Mouse (Mus musculus) midbrain, embryonic 13.5 days (tissue): ENCODE results near the gene Rnf11. TPM values are rescaled to one million over a fixed set of nuclear protein-coding genes. Genes with fewer than 3 reads are reported as not detected.

Experiments used
- ATAC-seq: fragments of 200-750 bp; cut with Nextera tagmentation; 2 replicates; pipeline ENCODE4 v1.8.0; 2017; ENCODE audit warnings: mild to moderate bottlenecking, moderate TSS enrichment, moderate library complexity
- H3K27ac ChIP-seq: fragments of 300-500 bp; sonication (generic); 2 replicates; pipeline ENCODE4 v1.5.1; 2015; ENCODE audit warnings: inconsistent platforms, mild to moderate bottlenecking, moderate library complexity
- H3K27me3 ChIP-seq: fragments of 300-500 bp; sonication (generic); 2 replicates; pipeline ENCODE4 v1.6.1; 2015; ENCODE audit warnings: mild to moderate bottlenecking, inconsistent platforms
- H3K36me3 ChIP-seq: fragments of 300-500 bp; sonication (generic); 2 replicates; pipeline ENCODE4 v1.6.1; 2015; ENCODE audit warnings: mild to moderate bottlenecking, inconsistent platforms
- H3K4me1 ChIP-seq: fragments of 300-500 bp; sonication (generic); replicated peaks from 2 replicates; pipeline ENCODE4 v1.6.1; 2015; ENCODE audit warnings: inconsistent platforms
- H3K4me2 ChIP-seq: fragments of 300-500 bp; sonication (generic); replicated peaks from 2 replicates; pipeline ENCODE4 v1.6.1; 2015; ENCODE audit warnings: moderate library complexity, mild to moderate bottlenecking, inconsistent platforms
- H3K4me3 ChIP-seq: fragments of 300-500 bp; sonication (generic); replicated peaks from 2 replicates; pipeline ENCODE4 v1.5.1; 2015; ENCODE audit warnings: mild to moderate bottlenecking, inconsistent platforms
- H3K9ac ChIP-seq: fragments of 300-500 bp; sonication (generic); replicated peaks from 2 replicates; pipeline ENCODE4 v1.6.1; 2015; ENCODE audit warnings: mild to moderate bottlenecking, inconsistent platforms
- H3K9me3 ChIP-seq: fragments of 300-500 bp; sonication (generic); 2 replicates; pipeline ENCODE4 v1.6.1; 2016; ENCODE audit warnings: mild to moderate bottlenecking, inconsistent platforms
- WGBS: fragments of 180-500 bp; shearing (Covaris S2); methylation state at CpG from one replicate; pipeline ENCODE4 v1.1.7; 2015; 5-methylcytosine and 5-hydroxymethylcytosine counted together
- polyA plus RNA-seq: library from polyadenylated mRNA; unstranded; fragments of >200 nt; fragmentation: Nextera tagmentation; extraction: Ambion mirVana; gene quantifications from 2 replicates; pipeline ENCODE4 v1.2.1, GENCODE M21; 2015

Rnf11 gene
- 59.8 and 60.0 TPM in 2 replicates for polyA plus RNA-seq

DNA sequence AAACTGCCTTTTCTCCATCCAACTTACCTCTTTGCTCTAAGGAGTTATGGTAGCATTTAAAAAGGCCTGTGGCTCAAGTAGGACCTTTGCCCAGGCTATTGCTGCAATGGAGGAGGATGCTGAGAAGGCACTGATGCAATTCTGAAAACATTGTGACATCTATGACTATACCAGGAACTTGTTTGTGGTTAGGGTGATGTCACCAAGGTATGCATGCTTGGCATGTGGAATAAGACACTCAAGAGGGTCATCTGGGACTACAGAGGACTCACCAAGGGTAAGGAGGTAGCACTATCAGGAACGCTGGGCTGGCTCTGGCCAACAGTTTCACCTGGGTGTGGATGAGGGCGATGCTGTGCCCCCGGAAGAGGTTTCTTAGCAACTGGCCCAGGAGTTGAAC is at the start of gene Rnf11:
Gene Rnf11 (minus strand): TSS at position 108 of the 400 bp plus-strand sequence.
- no peak for ATAC-seq
- Histone ChIP-seq H3K4me2 (no peak within 1 kb of the TSS), H3K4me3 (no peak within 1 kb of the TSS), H3K36me3 (no peaks in the 10 kb centered on the region), H3K9me3 (no peaks in the 10 kb centered on the region), H3K27me3 (no peaks in the 10 kb centered on the region), H3K9ac (no peak within 1 kb of the TSS), H3K27ac (no peak within 1 kb of the TSS), H3K4me1 (no peaks in the 10 kb centered on the region)
- 88% methylated on average over 3 of the region's 3 CpGs for WGBS

DNA sequence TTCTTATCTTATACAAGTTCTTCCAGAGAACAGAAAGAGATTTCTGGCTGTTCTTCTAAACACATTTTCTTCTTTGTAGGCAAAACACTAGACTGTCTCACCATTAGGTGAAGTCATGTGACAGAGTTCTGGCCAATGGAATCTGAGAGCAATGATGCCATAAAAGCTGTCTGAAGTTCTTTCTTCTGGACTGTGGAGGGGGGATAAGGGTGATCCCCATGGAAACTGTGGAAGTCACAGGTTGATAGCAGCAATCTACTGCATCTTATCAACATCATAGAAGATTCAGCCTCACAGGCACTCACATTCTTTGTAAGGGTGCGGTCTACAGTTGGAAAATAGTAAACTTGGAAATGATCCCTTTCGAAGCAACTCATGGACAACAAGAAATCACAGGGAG is 46.6 kb upstream of the Rnf11 start, which contains the start of gene 4930522H14Rik:
Gene 4930522H14Rik (minus strand): TSS at position 187 of the 400 bp plus-strand sequence.
- H3K4me3 ChIP-seq = no peak within 1 kb of the TSS
- H3K27me3 ChIP-seq = no peaks in the 10 kb centered on the region
- no peak for ATAC-seq
- no peaks in the 10 kb centered on the region for H3K9me3 ChIP-seq
- H3K4me1 ChIP-seq = 0 out of 2 replicates have a peak, but pooled peaks cover 4% of the 10 kb centered on the region
- 94% methylated on average over 2 of the region's 2 CpGs for WGBS
- H3K4me2 ChIP-seq = no peak within 1 kb of the TSS
- H3K9ac ChIP-seq = no peak within 1 kb of the TSS
- H3K27ac ChIP-seq = no peak within 1 kb of the TSS
- H3K36me3 ChIP-seq = no peaks in the 10 kb centered on the region

DNA sequence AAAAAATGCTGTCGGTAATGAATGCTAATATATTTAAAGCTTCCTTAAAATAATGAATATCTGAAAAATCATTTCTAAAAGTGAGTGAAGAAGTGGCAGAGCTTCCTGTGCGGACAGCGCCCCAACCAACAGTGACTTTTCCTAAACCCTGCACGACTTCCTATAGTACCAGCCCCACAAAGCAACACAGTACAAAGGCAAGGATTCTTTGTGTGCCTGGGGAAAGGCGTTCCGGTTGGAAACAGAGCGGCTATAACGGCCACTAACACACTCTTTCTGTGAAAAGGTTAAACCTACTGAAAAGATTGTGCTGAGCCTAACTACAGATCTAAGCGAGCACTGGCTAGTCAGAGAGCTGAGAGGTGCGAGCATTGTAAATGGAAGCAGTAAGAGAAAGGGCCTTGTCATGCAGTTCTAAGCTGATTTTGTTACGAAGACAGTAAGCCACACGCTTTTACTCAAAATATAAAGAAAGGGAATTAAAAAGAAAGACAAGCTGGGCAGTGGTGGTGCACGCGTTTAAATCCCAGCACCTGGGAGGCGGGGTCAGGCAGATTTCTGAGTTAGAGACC is 45.8 kb upstream of the Rnf11 start:
- H3K27me3 ChIP-seq = no peaks in the 10 kb centered on the region
- no peak overlapping the region for H3K9ac ChIP-seq
- H3K36me3 ChIP-seq = no peaks in the 10 kb centered on the region
- 0 out of 2 replicates have a peak, but pooled peaks have one; percentile 45 for ATAC-seq
- no peak overlapping the region for H3K27ac ChIP-seq
- H3K4me2 ChIP-seq = no peak overlapping the region
- H3K4me3 ChIP-seq = no peak overlapping the region
- no peaks in the 10 kb centered on the region for H3K9me3 ChIP-seq
- H3K4me1 ChIP-seq = 0 out of 2 replicates have a peak, but pooled peaks cover 4% of the 10 kb centered on the region
- WGBS = 18% methylated on average over 15 of the region's 15 CpGs

- peak; percentile 14; the same call in 1 of the 2 replicates for ATAC-seq
- H3K9me3 ChIP-seq = no peaks in the 10 kb centered on the region
- no peak overlapping the region for H3K9ac ChIP-seq
- no peak overlapping the region for H3K27ac ChIP-seq
- no peak overlapping the region for H3K4me2 ChIP-seq
- no peak overlapping the region for H3K4me3 ChIP-seq
- H3K36me3 ChIP-seq = no peaks in the 10 kb centered on the region
- 6% methylated on average over 5 of the region's 5 CpGs for WGBS
- H3K4me1 ChIP-seq = no peaks in the 10 kb centered on the region
- H3K27me3 ChIP-seq = no peaks in the 10 kb centered on the region
Measured at GRCm38 (mm10) chr4:109504885-109505284, 20.4 kb upstream of the Rnf11 start.

- no peak overlapping the region for H3K9ac ChIP-seq
- no peaks in the 10 kb centered on the region for H3K36me3 ChIP-seq
- H3K4me2 ChIP-seq = no peak overlapping the region
- H3K9me3 ChIP-seq = no peaks in the 10 kb centered on the region
- H3K4me3 ChIP-seq = no peak overlapping the region
- no peaks in the 10 kb centered on the region for H3K4me1 ChIP-seq
- H3K27me3 ChIP-seq = no peaks in the 10 kb centered on the region
- no peak overlapping the region for H3K27ac ChIP-seq
- WGBS = 87% methylated on average over 11 of the region's 11 CpGs
- no peak for ATAC-seq
Measured at GRCm38 (mm10) chr4:109498476-109498875, 13.9 kb upstream of the Rnf11 start.

DNA sequence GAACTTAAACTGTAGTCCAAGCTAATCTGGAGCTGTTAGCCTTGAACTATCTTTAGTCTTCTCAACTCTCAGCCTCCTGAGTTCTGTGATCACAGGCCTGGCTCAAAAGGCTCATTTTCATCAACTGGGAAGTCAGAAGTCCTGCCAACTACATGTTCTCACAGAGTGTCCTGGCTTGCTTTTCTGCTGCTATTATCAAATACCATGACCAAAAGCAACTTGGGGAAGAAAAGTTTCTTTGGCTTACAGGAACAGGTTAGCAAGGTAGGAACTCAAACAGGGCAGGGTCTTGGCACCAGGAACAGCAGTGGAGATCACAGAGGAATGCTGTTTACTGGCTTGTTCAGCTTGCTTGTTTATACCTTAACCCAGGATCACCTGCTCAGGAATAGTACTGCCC is 9.1 kb upstream of the Rnf11 start:
- H3K36me3 ChIP-seq = no peaks in the 10 kb centered on the region
- no peak for ATAC-seq
- no peak overlapping the region for H3K27ac ChIP-seq
- H3K4me3 ChIP-seq = no peak overlapping the region
- H3K27me3 ChIP-seq = no peaks in the 10 kb centered on the region
- no peak overlapping the region for H3K4me2 ChIP-seq
- H3K4me1 ChIP-seq = no peaks in the 10 kb centered on the region
- H3K9ac ChIP-seq = no peak overlapping the region
- H3K9me3 ChIP-seq = no peaks in the 10 kb centered on the region

DNA sequence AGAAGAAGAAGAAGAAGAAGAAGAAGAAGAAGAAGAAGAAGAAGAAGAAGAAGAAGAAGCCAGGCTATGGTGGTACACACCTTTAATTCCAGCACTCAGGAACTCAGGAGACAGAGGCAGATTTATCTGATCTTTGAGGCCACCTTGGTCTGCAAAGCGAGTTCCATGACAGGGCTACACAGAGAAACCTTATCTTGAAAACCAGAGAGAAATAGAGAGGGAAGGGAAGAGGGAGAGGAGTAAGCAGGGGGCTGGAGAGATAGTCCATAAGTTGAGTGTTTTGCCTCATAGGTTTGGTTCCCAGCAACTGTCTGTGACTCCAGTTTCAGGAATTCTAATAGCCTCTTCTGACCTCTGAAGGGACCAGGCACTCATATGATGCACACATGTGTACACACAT is 4.3 kb upstream of the Rnf11 start:
- ATAC-seq = no peak
- no peaks in the 10 kb centered on the region for H3K27me3 ChIP-seq
- H3K36me3 ChIP-seq = no peaks in the 10 kb centered on the region
- no peak overlapping the region for H3K4me2 ChIP-seq
- H3K4me1 ChIP-seq = no peaks in the 10 kb centered on the region
- H3K9ac ChIP-seq = no peak overlapping the region
- no peak overlapping the region for H3K27ac ChIP-seq
- 83% methylated on average over 1 of the region's 1 CpGs for WGBS
- no peak overlapping the region for H3K4me3 ChIP-seq
- H3K9me3 ChIP-seq = no peaks in the 10 kb centered on the region

DNA sequence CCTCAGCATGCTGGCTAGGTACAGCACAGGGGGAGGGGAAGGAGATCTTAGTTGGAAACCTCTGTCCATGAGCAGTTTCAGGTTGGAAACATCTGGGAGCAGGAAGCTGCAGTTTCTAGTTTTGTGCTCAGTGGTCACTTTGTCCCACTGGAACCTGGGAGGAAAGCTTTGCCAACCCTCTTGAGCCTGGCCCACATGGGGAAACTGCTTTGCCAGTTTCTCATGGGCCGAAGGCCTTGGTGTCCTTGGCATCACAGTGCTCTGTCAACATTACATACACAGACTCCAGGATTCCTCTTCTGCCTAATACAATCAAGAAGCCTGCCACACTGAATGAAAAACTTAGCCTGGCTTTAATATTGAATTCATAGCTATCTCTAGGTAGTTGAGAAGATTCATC is 1.8 kb downstream of the Rnf11 start:
- Histone ChIP-seq H3K27ac (no peak overlapping the region), H3K9me3 (no peaks in the 10 kb centered on the region), H3K9ac (no peak overlapping the region), H3K4me2 (no peak overlapping the region), H3K4me3 (no peak overlapping the region), H3K27me3 (no peaks in the 10 kb centered on the region), H3K4me1 (no peaks in the 10 kb centered on the region), H3K36me3 (no peaks in the 10 kb centered on the region)
- 78% methylated on average over 1 of the region's 1 CpGs for WGBS
- ATAC-seq = no peak

DNA sequence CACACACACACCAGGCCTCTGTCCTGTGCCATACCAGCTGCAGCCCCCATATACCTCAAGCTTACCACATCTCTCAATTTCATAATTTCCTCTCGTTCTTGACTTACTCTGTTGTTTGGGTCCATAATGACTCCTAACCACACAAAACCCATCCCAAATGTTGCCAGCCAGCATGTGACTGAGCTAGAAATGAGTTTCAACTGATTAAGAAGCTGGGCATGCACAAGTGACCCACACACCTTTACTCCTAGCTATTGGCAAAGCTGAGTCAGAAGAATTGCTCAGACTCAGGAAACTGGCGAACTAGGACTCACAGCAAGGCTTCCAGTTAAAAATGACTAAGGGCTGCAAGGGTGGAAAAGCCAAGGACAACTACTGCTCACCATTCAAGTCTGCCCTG is 3.1 kb downstream of the Rnf11 start:
- 81% methylated on average over 2 of the region's 2 CpGs for WGBS
- no peak for ATAC-seq
- no peak overlapping the region for H3K4me2 ChIP-seq
- H3K27ac ChIP-seq = no peak overlapping the region
- H3K9ac ChIP-seq = no peak overlapping the region
- no peaks in the 10 kb centered on the region for H3K4me1 ChIP-seq
- no peaks in the 10 kb centered on the region for H3K27me3 ChIP-seq
- no peaks in the 10 kb centered on the region for H3K36me3 ChIP-seq
- H3K4me3 ChIP-seq = no peak overlapping the region
- H3K9me3 ChIP-seq = no peaks in the 10 kb centered on the region

GRCm38 (mm10) chr4:109477454-109477853 is 7.1 kb downstream of the Rnf11 start:
- no peak overlapping the region for H3K27ac ChIP-seq
- peaks cover 5% of the 10 kb centered on the region; the same call in 1 of the 2 replicates for H3K36me3 ChIP-seq
- 92% methylated on average over 3 of the region's 3 CpGs for WGBS
- peaks cover 19% of the 10 kb centered on the region for H3K4me1 ChIP-seq
- H3K27me3 ChIP-seq = no peaks in the 10 kb centered on the region
- H3K4me2 ChIP-seq = no peak overlapping the region
- no peak for ATAC-seq
- H3K4me3 ChIP-seq = no peak overlapping the region
- H3K9ac ChIP-seq = no peak overlapping the region
- no peaks in the 10 kb centered on the region for H3K9me3 ChIP-seq

DNA sequence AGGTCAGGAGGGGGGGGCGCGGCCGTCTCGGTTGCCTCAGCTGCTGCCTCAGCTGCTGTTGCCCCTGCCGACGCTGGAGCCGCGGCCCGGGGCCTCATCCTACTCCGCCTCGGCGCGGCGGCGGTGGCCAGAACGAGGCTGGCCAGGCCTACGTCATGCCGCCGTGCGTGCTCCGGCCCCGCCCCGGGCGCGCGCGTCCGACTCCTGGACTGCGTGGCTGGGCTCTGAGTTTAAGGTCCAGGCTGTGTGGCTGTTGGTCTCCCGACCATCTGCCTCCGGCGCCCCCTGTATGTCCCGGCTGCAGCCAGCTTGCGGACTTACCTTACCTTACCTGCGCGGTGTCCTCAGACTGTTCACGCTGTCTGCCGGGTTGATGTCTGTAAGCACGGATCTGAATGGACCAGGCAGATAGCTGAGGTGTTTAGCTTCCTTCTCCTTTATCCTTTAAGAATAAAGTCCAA is 7.9 kb downstream of the Rnf11 start:
- peak; percentile 100 for ATAC-seq
- H3K4me1 ChIP-seq = peaks cover 19% of the 10 kb centered on the region
- H3K27ac ChIP-seq = peak overlapping the region; percentile 97
- peak overlapping the region; percentile 73 for H3K4me2 ChIP-seq
- peaks cover 8% of the 10 kb centered on the region; the same call in 1 of the 2 replicates for H3K36me3 ChIP-seq
- no peaks in the 10 kb centered on the region for H3K27me3 ChIP-seq
- peak overlapping the region; percentile 98 for H3K9ac ChIP-seq
- no peaks in the 10 kb centered on the region for H3K9me3 ChIP-seq
- under 1% methylated on average over 35 of the region's 39 CpGs for WGBS
- peak overlapping the region; percentile 87 for H3K4me3 ChIP-seq

DNA sequence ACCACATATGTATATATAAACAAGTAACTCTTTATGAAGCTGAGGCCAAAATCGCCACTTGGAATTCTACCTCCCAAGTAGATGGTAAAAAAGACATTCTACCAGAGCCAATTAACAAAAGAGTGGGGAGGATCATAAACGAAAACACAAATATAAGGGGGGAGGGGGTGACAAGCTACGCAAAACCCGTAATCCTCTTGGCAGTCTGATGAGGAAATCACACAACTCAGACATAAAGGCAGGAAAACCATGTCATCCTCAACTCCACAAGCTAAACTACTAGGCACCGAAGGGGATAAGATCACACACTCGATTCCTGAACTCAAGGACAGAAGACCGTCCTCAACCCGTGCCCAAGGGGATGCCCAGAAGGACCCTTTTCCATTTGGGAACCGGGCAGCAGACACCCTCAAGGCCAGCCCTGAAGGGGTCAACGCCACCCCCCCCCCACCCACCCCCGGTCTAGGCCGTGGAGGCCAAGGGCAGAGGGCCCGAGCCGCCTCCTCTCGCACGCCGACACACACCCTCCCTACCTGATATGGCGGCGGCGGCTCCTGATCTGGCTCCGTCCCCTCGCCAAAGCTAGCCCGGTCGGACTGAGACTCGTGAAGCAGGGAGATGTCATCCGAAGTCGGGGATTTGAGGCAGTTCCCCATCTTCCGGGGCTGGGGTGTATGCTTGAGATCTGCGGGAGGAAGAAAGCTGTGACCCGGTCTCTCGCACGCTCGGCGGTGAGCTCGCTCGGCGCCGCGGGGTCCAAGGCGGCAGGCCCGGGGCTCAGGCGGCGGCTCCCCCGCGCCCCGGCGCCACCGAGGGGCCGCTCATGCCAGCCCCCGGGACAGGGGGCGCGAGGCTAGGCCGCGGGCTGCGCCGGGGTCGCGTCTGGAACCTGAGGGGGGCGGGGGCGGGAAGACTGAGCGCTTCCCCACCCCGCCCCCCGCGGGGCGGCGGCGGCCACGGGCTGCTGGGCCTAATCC is 8.7 kb downstream of the Rnf11 start:
- H3K27me3 ChIP-seq = no peaks in the 10 kb centered on the region
- H3K9me3 ChIP-seq = no peaks in the 10 kb centered on the region
- peak overlapping the region; percentile 97 for H3K27ac ChIP-seq
- peaks cover 8% of the 10 kb centered on the region; the same call in 1 of the 2 replicates for H3K36me3 ChIP-seq
- under 1% methylated on average over 52 of the region's 68 CpGs for WGBS
- peak overlapping the region; percentile 87 for H3K4me3 ChIP-seq
- peak overlapping the region; percentile 73 for H3K4me2 ChIP-seq
- peak overlapping the region; percentile 98 for H3K9ac ChIP-seq
- H3K4me1 ChIP-seq = peaks cover 19% of the 10 kb centered on the region
- ATAC-seq = peak; percentile 86
